Mouse (Mus musculus) bone marrow, adult 2 months (tissue): ENCODE measurements around the gene Mok.

Experiments
- CTCF ChIP-seq: fragments of 200-500 bp; IDR thresholded peaks from 2 replicates; pipeline ENCODE4 v1.5.1; 2011; ENCODE audit warnings: low read length, control low read depth; ENCODE audit not compliant: control insufficient read depth, insufficient read depth
- POLR2A ChIP-seq: fragments of 200-500 bp; IDR thresholded peaks from 2 replicates; pipeline ENCODE4 v1.6.1; 2011; ENCODE audit warnings: low read depth, mild to moderate bottlenecking, control low read depth, low read length, borderline replicate concordance; ENCODE audit not compliant: control insufficient read depth

GRCm38 (mm10) chr12:110813624-110814023 lies 27.1 kb downstream of the Mok start:
- no peak for TF ChIP-seq POLR2A
- no peak for TF ChIP-seq CTCF
